12 mouse cellular contexts compared by ENCODE assay signal in the genomic region with DNA sequence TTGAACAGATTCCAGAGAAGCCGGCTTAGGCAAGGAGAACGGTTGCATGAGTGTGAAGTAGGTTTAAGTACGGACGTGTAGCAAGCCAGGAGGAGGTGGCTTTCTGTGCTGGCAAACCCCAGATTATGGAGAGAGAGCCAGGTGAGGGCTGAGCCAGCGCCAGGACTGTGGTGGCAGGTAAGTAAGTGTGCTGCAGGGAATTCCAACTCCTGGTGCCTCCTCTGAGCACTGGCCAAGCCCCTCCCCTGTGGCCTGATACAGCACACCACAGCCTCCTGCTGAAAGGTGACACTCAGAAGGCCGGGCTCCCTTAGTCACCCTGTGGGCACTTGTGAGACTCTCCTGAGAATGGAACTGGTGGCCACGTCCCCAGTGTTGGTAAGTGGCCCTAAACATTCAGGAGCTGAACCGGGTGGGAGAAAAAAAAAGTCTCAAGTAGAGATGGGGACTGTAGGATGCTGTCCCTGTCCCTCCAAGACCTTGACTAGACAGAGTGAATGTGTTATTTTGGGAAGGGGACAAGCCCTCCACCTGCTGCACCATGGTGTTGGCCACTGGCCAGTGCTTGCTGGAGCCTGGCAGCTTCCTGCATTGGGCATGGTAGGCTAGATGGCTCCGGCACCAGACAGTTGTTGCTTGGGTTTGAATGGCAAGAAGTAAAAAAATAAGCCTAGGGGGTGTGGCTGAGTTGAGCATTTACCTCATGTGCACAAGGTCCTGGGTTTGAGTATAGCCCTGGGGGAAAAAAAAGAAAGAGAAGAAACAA. TPM values are rescaled to one million over a fixed set of nuclear protein-coding genes. Genes with fewer than 3 reads are reported as not detected.
DNase-seq lines count a peak whose midpoint lies in the region; ATAC-seq and TF ChIP-seq lines count a peak whose summit lies in the region.
"Had no signal": no experiment of that assay in that cellular context is flagged by ENCODE, and none has a peak within 500 bp of the region (broad histone marks: within the 10 kb centered on the region; RNA-seq: fewer than 3 reads in every experiment).

No protein-coding gene starts in this region.

- ATAC-seq in lung, embryonic 14.5 days (ENCODE audit: insufficient read depth), result peak; percentile 47; the same call in 1 of the 2 replicates
- ATAC-seq: inflammation-experienced regulatory T-cells, adult 6 months had no signal

- H3K27ac ChIP-seq in heart, embryonic 10.5 days, result no peak overlapping the region
- no peak overlapping the region for H3K27ac ChIP-seq in lung, embryonic 14.5 days (ENCODE audit: low read depth)
- H3K27ac ChIP-seq: macrophage had no signal

- DNase-seq in heart, adult 11 months, result peak; percentile 96
- DNase-seq in heart, embryonic 10.5 days (ENCODE audit: low spot score), result no peak
- DNase-seq in lung, embryonic 14.5 days, result no peak
- no peak for DNase-seq in lung, adult 2 months
- peak; percentile 34 to 41 for DNase-seq in kidney, postnatal 4 days
- DNase-seq in ovary, postnatal 36 days (ENCODE audit: low spot score), result no peak
- DNase-seq in layer of hippocampus, adult 9-10 months (ENCODE audit: low spot score), result no peak
- no peak for DNase-seq in right cerebral cortex, postnatal 14 days
- DNase-seq: cerebellum, postnatal 36 days; thymus, postnatal 4 days had no signal

- H3K9me3 ChIP-seq in heart, embryonic 10.5 days, result no peaks in the 10 kb centered on the region
- no peaks in the 10 kb centered on the region for H3K9me3 ChIP-seq in lung, embryonic 14.5 days (ENCODE audit: low read depth, low read length)

- H3K4me2 ChIP-seq in lung, embryonic 14.5 days, result no peak overlapping the region

- H3K36me3 ChIP-seq in heart, embryonic 10.5 days, result 0 out of 2 replicates have a peak, but pooled peaks cover 2% of the 10 kb centered on the region
- H3K36me3 ChIP-seq in lung, embryonic 14.5 days (ENCODE audit: insufficient read depth), result no peaks in the 10 kb centered on the region

- peaks cover 46% of the 10 kb centered on the region for H3K4me1 ChIP-seq in heart, embryonic 10.5 days
- no peaks in the 10 kb centered on the region for H3K4me1 ChIP-seq in lung, embryonic 14.5 days (ENCODE audit: insufficient read depth)
- H3K4me1 ChIP-seq in lung, adult 2 months (ENCODE audit: control insufficient read depth, insufficient read depth, low read length), result 0 out of 2 replicates have a peak, but pooled peaks cover 2% of the 10 kb centered on the region

- TF ChIP-seq CTCF in lung, embryonic 14.5 days (IDR thresholded peaks at IDR 0.05; ENCODE audit: low read depth), result no peak
- TF ChIP-seq CTCF in lung, adult 2 months (IDR thresholded peaks at IDR 0.05; ENCODE audit: insufficient read depth, low read length), result no peak

- H3K4me3 ChIP-seq in heart, embryonic 10.5 days, result no peak overlapping the region
- no peak overlapping the region for H3K4me3 ChIP-seq in lung, embryonic 14.5 days (ENCODE audit: low read depth, low read length)
- H3K4me3 ChIP-seq in lung, adult 2 months (replicated peaks; ENCODE audit: extremely low read depth, low read depth, low read length), result no peak overlapping the region

- 53% methylated on average over 9 of the region's 9 CpGs for WGBS in heart, embryonic 10.5 days
- WGBS in lung, embryonic 14.5 days, result 40% methylated on average over 9 of the region's 9 CpGs
- WGBS in lung, adult 2 months, result 42% methylated on average over 9 of the region's 9 CpGs

- no peak overlapping the region for H3K9ac ChIP-seq in lung, embryonic 14.5 days

- TF ChIP-seq POLR2A in lung, adult 2 months (IDR thresholded peaks at IDR 0.05; ENCODE audit: borderline replicate concordance, extremely low read depth, low read depth, low read length), result no peak

- H3K27me3 ChIP-seq in heart, embryonic 10.5 days (ENCODE audit: insufficient read depth, poor library complexity, severe bottlenecking), result no peaks in the 10 kb centered on the region
- H3K27me3 ChIP-seq in lung, embryonic 14.5 days (ENCODE audit: insufficient read depth, low read length), result no peaks in the 10 kb centered on the region

RNA-seq across cellular contexts. Expression of gene Acacb, which starts 9.0 kb away (rescaled TPM):
- polyA plus RNA-seq in heart, embryonic 10.5 days (2016; fragmentation: Nextera tagmentation; extraction: Ambion mirVana), result 5.8 and 11.7 TPM in 2 replicates
- 1.7 and 2.3 TPM in 2 replicates for polyA plus RNA-seq in lung, embryonic 14.5 days (2014; fragmentation: Nextera tagmentation; extraction: Ambion mirVana)
- polyA plus RNA-seq in lung, adult 2 months (2012; rRNA removed), result 20.0 and 37.5 TPM in 2 replicates

RNA-seq across cellular contexts. Expression of gene Ung, which starts 25.2 kb away (rescaled TPM):
- polyA plus RNA-seq in heart, embryonic 10.5 days (2016; fragmentation: Nextera tagmentation; extraction: Ambion mirVana), result 68.1 and 70.9 TPM in 2 replicates
- 44.0 and 44.2 TPM in 2 replicates for polyA plus RNA-seq in lung, embryonic 14.5 days (2014; fragmentation: Nextera tagmentation; extraction: Ambion mirVana)
- 2.2 and 3.0 TPM in 2 replicates for polyA plus RNA-seq in lung, adult 2 months (2012; rRNA removed)

RNA-seq across cellular contexts. Expression of gene Alkbh2, which starts 27.3 kb away (rescaled TPM):
- polyA plus RNA-seq in heart, embryonic 10.5 days (2016; fragmentation: Nextera tagmentation; extraction: Ambion mirVana), result 13.0 and 13.2 TPM in 2 replicates
- 8.9 and 11.3 TPM in 2 replicates for polyA plus RNA-seq in lung, embryonic 14.5 days (2014; fragmentation: Nextera tagmentation; extraction: Ambion mirVana)
- polyA plus RNA-seq in lung, adult 2 months (2012; rRNA removed), result 7.7 and 8.6 TPM in 2 replicates

Comparison
In these comparisons a context has a peak if more than half of its experiments do, and no peak if none do; other contexts are left out.
1. DNase-seq: peak in heart, adult 11 months (single experiment) and kidney, postnatal 4 days (2 of 2); none in heart, embryonic 10.5 days (single experiment), lung, embryonic 14.5 days (single experiment), lung, adult 2 months (single experiment), ovary, postnatal 36 days (single experiment), layer of hippocampus, adult 9-10 months (single experiment) and right cerebral cortex, postnatal 14 days (single experiment).
2. RNA of gene Ung, which starts 25.2 kb away (polyA plus RNA-seq): 68.1 to 70.9 TPM in heart, embryonic 10.5 days and 44.0 to 44.2 TPM in lung, embryonic 14.5 days; 2.2 to 3.0 TPM in lung, adult 2 months; every median in the first group is over 10 times any median in the second.